Mouse (Mus musculus): Measurements from ENCODE around the gene Ids. TPM values are rescaled to one million over a fixed set of nuclear protein-coding genes. Genes with fewer than 3 reads are reported as not detected.

Gene Ids
- polyA plus RNA-seq (2015; fragmentation: Nextera tagmentation; extraction: Ambion mirVana) = 3.3 and 3.9 TPM in 2 replicates

DNA sequence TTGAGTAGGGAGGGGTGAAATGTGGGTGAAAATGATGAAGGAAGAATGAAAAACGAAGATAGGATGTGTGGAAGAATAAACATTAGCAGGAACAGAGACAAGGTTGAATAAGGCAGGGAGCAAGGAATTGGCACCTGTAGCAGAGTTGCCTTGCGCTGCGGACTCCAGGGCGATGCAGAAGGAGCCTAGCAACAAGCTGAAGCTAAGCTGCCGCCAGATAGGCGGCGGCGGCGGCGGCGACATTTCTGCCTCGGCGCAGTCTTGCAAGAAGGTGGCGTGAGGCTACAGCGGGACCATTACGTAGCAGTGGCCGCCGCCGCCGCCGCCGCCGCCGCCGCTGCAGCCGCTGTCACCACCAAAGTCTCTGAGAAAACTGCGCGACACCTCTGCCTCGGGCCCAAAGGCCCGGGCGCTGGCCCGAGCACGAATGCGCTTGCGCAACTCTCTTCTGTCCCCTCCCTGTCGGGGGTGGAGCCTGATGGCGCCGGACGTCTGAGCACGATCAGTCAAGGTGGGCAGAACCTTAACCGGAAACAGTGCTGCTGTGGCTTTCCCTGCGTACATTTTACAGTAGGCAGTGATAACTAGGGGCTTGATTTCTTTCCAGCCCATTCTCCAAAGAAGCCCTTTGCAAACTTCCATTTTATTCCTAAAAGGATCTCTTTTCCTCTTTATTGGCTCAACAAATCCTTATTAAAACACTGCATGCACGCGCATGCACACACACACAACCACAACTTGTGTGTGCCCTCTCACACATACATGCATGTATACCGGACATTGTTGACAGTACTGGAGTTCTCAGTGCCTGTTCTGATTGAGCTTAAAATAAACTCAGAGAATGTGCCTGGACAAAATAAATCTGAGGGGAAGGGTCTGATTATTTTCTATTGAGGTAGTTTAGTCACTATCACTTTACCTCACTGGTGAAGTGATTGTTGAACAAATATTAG is at the start of gene Ids:
Gene Ids (minus strand): TSS at position 424 of the 953 bp plus-strand sequence.

DNA sequence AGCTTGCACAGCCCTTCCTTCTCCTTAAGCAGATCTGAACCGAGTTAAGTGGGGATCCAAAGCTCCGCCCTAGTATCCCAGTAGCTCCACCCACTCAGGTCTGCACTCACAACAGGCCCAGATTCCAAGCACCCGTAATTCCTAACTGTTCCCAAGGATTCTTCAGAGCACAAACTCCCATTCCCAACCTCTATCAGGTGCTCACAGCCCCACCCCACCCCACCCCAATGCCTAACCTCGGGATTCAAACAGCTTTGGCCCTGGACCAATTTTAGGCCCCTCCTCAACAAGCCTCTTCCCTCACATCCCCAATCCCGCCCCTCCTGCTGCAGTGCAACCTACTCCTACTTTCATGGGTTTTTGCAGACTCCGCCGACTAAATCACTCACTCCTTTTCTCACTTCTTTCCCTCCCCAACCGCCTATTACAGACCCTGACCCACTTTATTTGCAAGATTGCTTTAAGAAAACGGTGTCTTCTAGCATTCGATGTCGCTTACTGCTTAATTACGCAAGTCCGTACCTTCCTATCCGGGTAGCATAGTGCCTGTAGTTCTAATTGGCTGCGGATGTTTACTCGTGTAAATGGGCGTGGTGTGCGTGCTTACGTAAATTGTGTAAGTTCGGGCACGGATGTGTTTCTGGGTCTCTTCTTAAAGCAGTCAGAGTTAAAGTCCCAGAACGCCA is 20.5 kb upstream of the Ids start, which contains the start of gene 1110012L19Rik:
Gene 1110012L19Rik (plus strand): TSS at position 602 of the 686 bp plus-strand sequence.

Other genes with a start within 250 kb of the Ids start
- 63.1 and 64.2 TPM in 2 replicates for gene 1110012L19Rik, start 20.8 kb upstream of the Ids start, polyA plus RNA-seq (2015; fragmentation: Nextera tagmentation; extraction: Ambion mirVana)
- gene Tmem185a, start 112.1 kb upstream of the Ids start, polyA plus RNA-seq (2015; fragmentation: Nextera tagmentation; extraction: Ambion mirVana) = 71.6 and 75.6 TPM in 2 replicates

All from urinary bladder, postnatal 0 days (tissue).